Mouse (Mus musculus) intestine, embryonic 15.5 days (tissue): ENCODE results near the gene Cxcr5. TPM values are rescaled to one million over a fixed set of nuclear protein-coding genes. Genes with fewer than 3 reads are reported as not detected.

Source experiments
- ATAC-seq: fragments of 200-750 bp; cut with Nextera tagmentation; 2 replicates; pipeline ENCODE4 v1.8.0; 2017; ENCODE audit warnings: moderate TSS enrichment, moderate library complexity
- H3K27ac ChIP-seq: fragments of 300-500 bp; sonication (generic); 2 replicates; pipeline ENCODE4 v1.5.1; 2015; ENCODE audit warnings: mild to moderate bottlenecking, inconsistent platforms
- H3K27me3 ChIP-seq: fragments of 300-500 bp; sonication (generic); replicated peaks from 2 replicates; pipeline ENCODE4 v1.6.1; 2015; ENCODE audit warnings: inconsistent platforms
- H3K36me3 ChIP-seq: fragments of 300-500 bp; sonication (generic); 2 replicates; pipeline ENCODE4 v1.6.1; 2015; ENCODE audit warnings: inconsistent platforms
- H3K4me1 ChIP-seq: fragments of 300-500 bp; sonication (generic); replicated peaks from 2 replicates; pipeline ENCODE4 v1.6.1; 2015; ENCODE audit warnings: inconsistent platforms
- H3K4me2 ChIP-seq: fragments of 300-500 bp; sonication (generic); replicated peaks from 2 replicates; pipeline ENCODE4 v1.6.1; 2015; ENCODE audit warnings: mild to moderate bottlenecking, inconsistent platforms
- H3K4me3 ChIP-seq: fragments of 300-500 bp; sonication (generic); replicated peaks from 2 replicates; pipeline ENCODE4 v1.5.1; 2015; ENCODE audit warnings: inconsistent platforms
- H3K9ac ChIP-seq: fragments of 300-500 bp; sonication (generic); 2 replicates; pipeline ENCODE4 v1.6.1; 2015; ENCODE audit warnings: inconsistent platforms
- H3K9me3 ChIP-seq: fragments of 300-500 bp; sonication (generic); 2 replicates; pipeline ENCODE4 v1.6.1; 2016; ENCODE audit warnings: inconsistent platforms
- WGBS: fragments of 180-500 bp; shearing (Covaris S2); methylation state at CpG from one replicate; pipeline ENCODE4 v1.1.7; 2015; 5-methylcytosine and 5-hydroxymethylcytosine counted together
- polyA plus RNA-seq: library from polyadenylated mRNA; unstranded; fragments of >200 nt; fragmentation: Nextera tagmentation; extraction: Ambion mirVana; gene quantifications from 2 replicates; pipeline ENCODE4 v1.2.1, GENCODE M21; 2015

The Cxcr5 gene
- polyA plus RNA-seq, 1 experiment from 2014 or later, result 1.3 TPM

DNA sequence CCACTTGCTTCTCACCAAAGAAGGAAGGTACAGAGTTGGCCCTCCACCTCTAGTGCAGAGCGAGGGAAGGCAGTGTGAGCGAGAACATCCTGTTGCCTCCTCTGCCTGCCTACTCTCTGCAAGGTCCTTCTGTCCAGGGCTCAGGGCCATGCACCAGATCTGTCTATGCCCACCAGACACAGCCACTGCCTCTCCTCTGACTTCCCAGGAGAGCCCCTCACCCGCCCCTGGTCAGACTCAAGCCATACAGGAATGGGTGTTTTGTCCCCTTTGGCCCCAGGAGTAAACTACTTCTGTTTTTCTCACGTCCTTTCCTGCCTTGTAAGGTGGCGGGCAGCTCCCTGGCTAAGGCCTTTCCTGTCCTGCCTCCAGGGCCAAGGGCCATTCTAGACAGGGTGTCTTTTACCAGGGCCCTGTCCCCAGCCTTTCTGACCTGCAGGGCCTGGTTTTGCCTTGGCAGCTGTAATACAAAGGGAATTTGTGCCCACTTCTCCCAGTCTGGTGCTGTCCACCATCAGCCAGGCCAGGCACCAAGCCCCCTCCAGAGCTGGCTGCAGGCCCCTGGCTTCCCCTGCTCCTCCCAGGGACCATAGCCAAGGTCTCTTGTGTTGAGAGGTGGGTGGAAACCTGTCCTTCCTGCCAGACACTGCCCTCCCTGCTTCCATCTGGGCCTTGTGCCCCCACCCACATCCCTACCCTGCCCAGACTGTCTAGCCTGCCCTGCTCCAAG, 50.6 kb downstream of the Cxcr5 start:
- H3K4me2 ChIP-seq, result no peak overlapping the region
- H3K9me3 ChIP-seq, result no peaks in the 10 kb centered on the region
- no peak for ATAC-seq
- no peak overlapping the region for H3K27ac ChIP-seq
- H3K4me3 ChIP-seq, result no peak overlapping the region
- peaks cover 27% of the 10 kb centered on the region for H3K4me1 ChIP-seq
- no peaks in the 10 kb centered on the region for H3K27me3 ChIP-seq
- no peak overlapping the region for H3K9ac ChIP-seq
- peaks cover 24% of the 10 kb centered on the region for H3K36me3 ChIP-seq
- 71% methylated on average over 5 of the region's 5 CpGs for WGBS

DNA sequence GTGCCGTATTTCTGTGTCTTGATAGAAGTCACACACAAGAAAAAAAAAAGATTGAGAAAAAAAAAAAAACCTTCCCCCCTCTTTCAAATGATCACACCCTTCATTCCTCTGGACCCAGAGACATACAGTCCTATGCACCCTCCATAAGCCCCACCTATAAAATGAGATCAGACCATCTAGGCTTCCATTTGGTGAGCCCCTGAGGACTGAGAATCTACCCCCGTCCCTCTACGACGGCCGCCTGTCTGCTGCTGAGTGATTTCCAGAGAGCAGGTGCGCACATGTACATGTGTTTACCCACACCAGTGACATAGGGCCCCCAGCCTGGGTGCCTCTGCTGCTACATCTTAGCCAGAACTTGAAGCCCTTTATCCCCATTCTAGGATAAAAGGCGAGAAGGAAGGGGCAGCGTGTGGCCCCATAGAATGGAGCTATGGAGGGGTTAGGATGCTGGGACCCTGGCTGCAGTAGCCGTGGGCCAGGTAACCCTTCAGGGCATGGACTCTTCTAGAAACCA, 51.3 kb downstream of the Cxcr5 start:
- H3K36me3 ChIP-seq, result peaks cover 29% of the 10 kb centered on the region
- H3K9ac ChIP-seq, result no peak overlapping the region
- H3K4me1 ChIP-seq, result peaks cover 30% of the 10 kb centered on the region
- H3K4me3 ChIP-seq, result no peak overlapping the region
- no peaks in the 10 kb centered on the region for H3K27me3 ChIP-seq
- H3K4me2 ChIP-seq, result peak overlapping the region; percentile 63
- no peaks in the 10 kb centered on the region for H3K9me3 ChIP-seq
- no peak for ATAC-seq
- WGBS, result 44% methylated on average over 9 of the region's 9 CpGs
- H3K27ac ChIP-seq, result no peak overlapping the region

DNA sequence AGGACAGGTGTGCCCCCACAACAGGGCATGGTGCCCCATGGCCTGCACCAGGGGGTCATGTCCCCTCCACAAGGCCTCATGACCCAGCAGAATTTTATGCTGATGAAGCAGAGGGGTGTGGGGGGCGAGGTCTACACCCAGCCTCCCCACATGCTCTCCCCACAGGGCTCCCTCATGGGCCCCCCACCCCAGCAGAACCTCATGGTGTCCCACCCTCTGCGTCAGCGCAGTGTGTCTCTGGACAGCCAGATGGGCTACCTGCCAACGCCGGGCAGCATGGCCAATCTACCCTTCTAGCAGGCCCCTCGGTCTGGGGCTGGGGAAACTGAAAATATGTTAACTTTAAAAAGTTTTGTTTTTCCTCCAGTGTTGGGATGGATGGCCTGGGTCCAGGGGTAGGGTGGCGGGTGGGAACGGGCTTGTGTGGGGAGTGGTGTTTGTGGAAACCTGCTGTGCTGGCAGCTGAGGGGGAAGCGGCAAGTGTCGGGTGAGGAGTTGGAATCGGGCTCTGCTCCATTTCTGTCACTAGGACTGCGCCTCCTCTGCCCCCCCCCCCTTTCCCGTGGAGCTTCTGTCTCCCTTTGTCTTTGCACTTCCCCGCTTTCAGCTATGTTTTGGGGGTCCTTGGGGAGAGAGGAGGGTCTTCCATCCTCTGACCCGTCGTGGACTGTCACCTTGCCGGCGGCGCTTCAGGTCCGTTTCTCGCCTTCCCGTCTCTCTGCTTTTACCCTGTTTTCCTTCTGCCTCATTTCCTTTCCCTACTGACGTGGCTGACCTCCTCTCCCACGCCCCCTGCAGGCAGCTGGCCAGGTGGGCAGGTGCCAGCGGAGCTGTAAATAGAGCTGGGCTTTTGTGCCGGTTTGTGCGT, 52.0 kb downstream of the Cxcr5 start:
- WGBS, result 12% methylated on average over 26 of the region's 27 CpGs
- Histone ChIP-seq H3K27me3 (no peaks in the 10 kb centered on the region), H3K4me3 (peak overlapping the region; percentile 34), H3K4me2 (peak overlapping the region; percentile 63), H3K27ac (no peak overlapping the region), H3K9ac (peak overlapping the region; percentile 32; the same call in 1 of the 2 replicates), H3K36me3 (peaks cover 29% of the 10 kb centered on the region), H3K9me3 (no peaks in the 10 kb centered on the region), H3K4me1 (peaks cover 35% of the 10 kb centered on the region)
- ATAC-seq, result peak; percentile 56

DNA sequence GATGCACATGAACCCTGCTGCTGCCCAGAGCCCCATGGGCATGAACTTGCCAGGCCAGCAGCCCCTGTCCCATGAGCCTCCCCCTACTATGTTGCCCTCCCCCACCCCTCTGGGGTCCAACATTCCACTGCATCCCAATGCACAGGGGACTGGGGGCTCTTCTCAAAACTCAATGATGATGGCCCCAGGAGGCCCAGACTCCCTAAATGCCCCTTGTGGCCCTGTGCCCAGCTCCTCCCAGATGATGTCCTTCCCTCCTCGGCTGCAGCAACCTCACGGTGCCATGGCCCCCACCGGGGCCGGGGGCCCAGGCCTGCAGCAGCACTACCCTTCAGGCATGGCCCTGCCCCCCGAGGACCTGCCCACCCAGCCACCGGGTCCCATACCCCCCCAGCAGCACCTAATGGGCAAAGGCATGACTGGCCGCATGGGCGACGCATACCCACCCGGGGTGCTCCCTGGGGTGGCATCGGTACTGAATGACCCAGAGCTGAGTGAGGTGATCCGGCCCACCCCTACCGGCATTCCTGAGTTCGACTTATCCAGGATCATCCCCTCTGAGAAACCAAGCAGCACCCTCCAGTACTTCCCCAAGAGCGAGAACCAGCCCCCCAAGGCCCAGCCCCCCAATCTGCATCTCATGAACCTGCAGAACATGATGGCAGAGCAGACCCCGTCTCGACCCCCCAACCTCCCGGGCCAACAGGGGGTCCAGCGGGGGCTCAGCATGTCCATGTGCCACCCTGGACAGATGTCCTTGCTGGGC, 52.8 kb downstream of the Cxcr5 start:
- H3K27ac ChIP-seq, result no peak overlapping the region
- H3K36me3 ChIP-seq, result peaks cover 29% of the 10 kb centered on the region
- peak overlapping the region; percentile 34; the same call in 1 of the 2 replicates for H3K4me3 ChIP-seq
- H3K9me3 ChIP-seq, result no peaks in the 10 kb centered on the region
- no peak for ATAC-seq
- no peaks in the 10 kb centered on the region for H3K27me3 ChIP-seq
- peak overlapping the region; percentile 63 for H3K4me2 ChIP-seq
- H3K4me1 ChIP-seq, result peaks cover 35% of the 10 kb centered on the region
- 81% methylated on average over 18 of the region's 19 CpGs for WGBS
- H3K9ac ChIP-seq, result 0 out of 2 replicates have a peak overlapping the region, but pooled peaks have one; percentile 32

DNA sequence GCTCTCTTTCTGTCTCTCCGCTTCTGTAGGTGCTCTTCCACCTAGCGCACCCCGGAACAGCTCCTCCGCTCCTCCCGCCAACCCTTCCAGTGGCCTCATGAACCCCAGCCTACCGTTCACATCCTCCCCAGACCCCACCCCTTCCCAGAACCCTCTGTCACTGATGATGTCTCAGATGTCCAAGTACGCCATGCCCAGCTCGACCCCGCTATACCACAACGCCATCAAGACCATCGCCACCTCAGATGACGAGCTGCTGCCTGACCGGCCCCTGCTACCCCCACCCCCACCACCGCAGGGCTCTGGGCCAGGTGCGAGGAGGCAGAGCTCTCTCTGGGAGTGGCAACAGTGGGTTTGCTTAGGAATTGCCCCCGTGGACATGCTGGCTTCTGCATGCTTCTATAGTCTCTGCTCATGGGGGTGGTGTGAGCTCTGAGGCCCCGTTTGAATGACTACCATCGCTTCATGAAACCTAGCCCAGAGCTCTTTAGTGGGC, 53.5 kb downstream of the Cxcr5 start:
- Histone ChIP-seq H3K9ac (no peak overlapping the region), H3K4me3 (no peak overlapping the region), H3K27ac (no peak overlapping the region), H3K9me3 (no peaks in the 10 kb centered on the region), H3K4me2 (no peak overlapping the region), H3K27me3 (no peaks in the 10 kb centered on the region), H3K4me1 (peaks cover 35% of the 10 kb centered on the region), H3K36me3 (peaks cover 29% of the 10 kb centered on the region)
- 81% methylated on average over 18 of the region's 18 CpGs for WGBS
- no peak for ATAC-seq

DNA sequence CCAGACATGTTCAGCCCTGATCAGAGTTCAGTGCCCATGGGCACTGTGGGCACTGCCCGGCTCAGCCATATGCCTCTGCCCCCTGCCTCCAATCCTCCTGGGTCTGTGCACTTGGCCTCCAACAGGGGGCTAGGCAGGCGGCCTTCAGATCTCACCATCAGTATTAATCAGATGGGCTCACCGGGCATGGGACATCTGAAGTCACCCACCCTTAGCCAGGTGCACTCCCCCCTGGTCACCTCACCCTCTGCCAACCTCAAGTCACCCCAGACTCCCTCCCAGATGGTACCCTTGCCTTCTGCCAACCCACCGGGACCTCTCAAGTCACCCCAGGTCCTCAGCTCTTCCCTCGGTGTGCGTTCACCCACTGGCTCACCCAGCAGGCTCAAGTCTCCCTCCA, 54.3 kb downstream of the Cxcr5 start:
- Histone ChIP-seq H3K27ac (no peak overlapping the region), H3K4me3 (no peak overlapping the region), H3K27me3 (no peaks in the 10 kb centered on the region), H3K36me3 (peaks cover 29% of the 10 kb centered on the region), H3K4me1 (peaks cover 35% of the 10 kb centered on the region), H3K4me2 (no peak overlapping the region), H3K9ac (no peak overlapping the region), H3K9me3 (no peaks in the 10 kb centered on the region)
- no peak for ATAC-seq
- WGBS, result 92% methylated on average over 6 of the region's 6 CpGs

DNA sequence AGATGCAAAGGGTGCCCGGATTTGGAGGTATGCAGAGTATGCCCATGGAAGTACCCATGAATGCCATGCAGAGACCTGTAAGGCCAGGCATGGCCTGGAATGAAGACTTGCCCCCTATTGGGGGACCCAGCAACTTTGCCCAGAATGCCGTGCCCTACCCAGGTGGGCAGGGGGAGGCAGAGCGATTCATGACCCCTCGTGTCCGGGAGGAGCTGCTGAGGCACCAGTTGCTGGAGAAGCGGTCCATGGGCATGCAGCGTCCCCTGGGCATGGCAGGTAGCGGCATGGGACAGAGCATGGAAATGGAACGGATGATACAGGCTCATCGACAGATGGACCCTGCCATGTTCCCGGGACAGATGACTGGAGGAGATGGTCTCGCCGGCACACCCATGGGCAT, 55.1 kb downstream of the Cxcr5 start:
- H3K4me3 ChIP-seq, result no peak overlapping the region
- H3K27me3 ChIP-seq, result no peaks in the 10 kb centered on the region
- H3K4me2 ChIP-seq, result no peak overlapping the region
- H3K4me1 ChIP-seq, result peaks cover 40% of the 10 kb centered on the region
- H3K36me3 ChIP-seq, result peaks cover 29% of the 10 kb centered on the region
- no peak overlapping the region for H3K27ac ChIP-seq
- no peaks in the 10 kb centered on the region for H3K9me3 ChIP-seq
- 91% methylated on average over 13 of the region's 13 CpGs for WGBS
- ATAC-seq, result no peak
- no peak overlapping the region for H3K9ac ChIP-seq

DNA sequence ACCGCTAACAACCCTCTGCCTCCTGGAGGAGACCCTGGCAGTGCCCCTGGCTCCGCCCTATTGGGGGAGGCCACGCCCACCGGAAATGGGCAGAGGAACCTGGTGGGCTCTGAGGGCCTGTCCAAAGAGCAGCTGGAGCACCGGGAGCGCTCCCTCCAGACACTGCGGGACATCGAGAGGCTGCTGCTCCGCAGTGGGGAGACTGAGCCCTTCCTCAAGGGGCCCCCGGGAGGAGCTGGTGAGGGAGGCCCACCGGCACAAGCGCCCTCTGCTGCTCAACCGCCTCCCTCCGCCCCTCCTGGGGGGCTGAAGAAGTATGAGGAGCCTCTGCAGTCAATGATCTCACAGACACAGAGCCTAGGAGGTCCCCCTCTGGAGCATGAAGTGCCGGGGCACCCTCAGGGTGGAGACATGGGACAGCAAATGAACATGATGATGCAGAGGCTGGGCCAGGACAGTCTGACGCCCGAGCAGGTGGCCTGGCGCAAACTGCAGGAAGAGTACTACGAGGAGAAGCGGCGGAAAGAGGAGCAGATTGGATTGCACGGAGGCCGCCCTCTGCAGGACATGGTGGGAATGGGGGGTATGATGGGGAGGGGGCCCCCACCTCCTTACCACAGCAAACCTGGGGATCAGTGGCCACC, 55.7 kb downstream of the Cxcr5 start:
- Histone ChIP-seq H3K4me3 (no peak overlapping the region), H3K4me2 (no peak overlapping the region), H3K36me3 (peaks cover 29% of the 10 kb centered on the region), H3K9ac (no peak overlapping the region), H3K9me3 (no peaks in the 10 kb centered on the region), H3K27ac (no peak overlapping the region), H3K27me3 (no peaks in the 10 kb centered on the region), H3K4me1 (peaks cover 43% of the 10 kb centered on the region)
- WGBS, result 55% methylated on average over 23 of the region's 23 CpGs
- no peak for ATAC-seq

DNA sequence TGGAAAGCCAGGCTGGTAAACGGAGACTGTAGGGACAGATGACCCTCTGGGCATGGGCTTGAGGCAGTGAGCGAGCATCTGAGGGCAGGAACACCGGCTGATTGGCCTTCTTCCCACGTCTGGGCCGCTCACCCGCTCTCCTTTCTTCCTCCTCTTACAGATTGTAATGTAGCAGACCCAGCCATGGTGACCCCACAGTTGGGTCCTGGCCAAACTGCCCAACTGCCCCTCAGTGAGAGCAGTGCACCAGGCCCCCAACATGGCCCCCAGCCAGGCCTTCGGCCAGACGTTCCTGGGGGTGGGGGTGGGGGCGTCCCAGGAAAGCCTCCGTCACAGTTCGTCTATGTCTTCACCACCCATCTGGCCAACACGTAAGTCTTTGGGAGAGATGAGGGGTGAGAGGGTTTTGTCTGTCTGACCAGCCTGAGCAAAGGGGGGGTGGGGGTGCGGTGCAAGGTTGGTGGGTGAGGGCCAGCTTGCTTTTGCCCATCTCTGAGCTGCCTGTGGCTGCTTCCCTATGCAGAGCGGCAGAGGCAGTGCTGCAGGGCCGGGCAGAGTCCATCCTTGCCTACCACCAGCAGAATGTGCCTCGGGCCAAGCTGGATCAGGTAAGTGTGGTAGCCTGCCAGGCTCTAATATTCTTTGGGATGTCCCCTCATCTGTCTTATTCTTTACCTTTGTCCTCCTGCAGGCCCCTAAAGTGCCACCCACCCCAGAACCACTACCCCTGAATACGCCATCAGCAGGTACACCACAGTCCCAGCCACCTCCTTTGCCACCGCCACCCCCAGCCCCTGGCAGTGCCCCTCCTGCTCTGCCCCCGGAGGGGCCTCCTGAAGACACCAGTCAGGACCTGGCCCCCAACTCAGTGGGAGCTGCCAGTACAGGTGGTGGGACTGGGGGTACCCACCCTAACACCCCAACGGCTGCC, 56.5 kb downstream of the Cxcr5 start:
- H3K4me1 ChIP-seq, result peaks cover 46% of the 10 kb centered on the region
- no peak for ATAC-seq

DNA sequence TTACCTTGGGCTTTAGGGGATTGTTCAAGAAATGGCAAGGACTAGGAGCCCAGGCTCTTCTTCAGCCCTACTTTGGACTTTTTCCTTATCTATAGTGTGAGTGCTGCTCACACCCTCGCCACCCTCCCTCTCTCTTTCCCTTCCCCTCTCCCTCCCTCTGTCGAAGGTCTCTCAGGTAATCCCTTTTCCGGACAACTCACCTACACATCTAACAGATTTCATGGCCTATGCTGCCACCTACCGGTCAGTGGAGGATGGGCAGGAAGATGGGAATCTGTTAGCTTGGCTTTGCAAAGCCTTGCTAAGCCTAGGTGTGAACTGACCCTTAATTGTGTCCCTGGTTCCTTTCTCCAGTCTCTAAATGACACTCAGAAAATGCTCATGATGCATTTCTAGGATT, 59.7 kb downstream of the Cxcr5 start:
- Histone ChIP-seq H3K36me3 (peaks cover 15% of the 10 kb centered on the region), H3K9ac (no peak overlapping the region), H3K27ac (no peak overlapping the region), H3K27me3 (no peaks in the 10 kb centered on the region), H3K4me3 (no peak overlapping the region), H3K9me3 (no peaks in the 10 kb centered on the region), H3K4me2 (0 out of 2 replicates have a peak overlapping the region, but pooled peaks have one; percentile 14), H3K4me1 (peaks cover 63% of the 10 kb centered on the region)
- peak; percentile 8; the same call in 1 of the 2 replicates for ATAC-seq
- WGBS, result 0% methylated on average over 4 of the region's 4 CpGs

More for the DNA sequence above, 56.5 kb downstream of the Cxcr5 start:
- 66% methylated on average over 20 of the region's 20 CpGs for WGBS
- H3K4me2 ChIP-seq, result no peak overlapping the region
- H3K9ac ChIP-seq, result no peak overlapping the region
- H3K9me3 ChIP-seq, result no peaks in the 10 kb centered on the region
- H3K4me3 ChIP-seq, result no peak overlapping the region
- H3K36me3 ChIP-seq, result peaks cover 29% of the 10 kb centered on the region
- no peak overlapping the region for H3K27ac ChIP-seq
- H3K27me3 ChIP-seq, result no peaks in the 10 kb centered on the region
